ENCODE assay signal across 10 mouse cellular contexts in the genomic region with DNA sequence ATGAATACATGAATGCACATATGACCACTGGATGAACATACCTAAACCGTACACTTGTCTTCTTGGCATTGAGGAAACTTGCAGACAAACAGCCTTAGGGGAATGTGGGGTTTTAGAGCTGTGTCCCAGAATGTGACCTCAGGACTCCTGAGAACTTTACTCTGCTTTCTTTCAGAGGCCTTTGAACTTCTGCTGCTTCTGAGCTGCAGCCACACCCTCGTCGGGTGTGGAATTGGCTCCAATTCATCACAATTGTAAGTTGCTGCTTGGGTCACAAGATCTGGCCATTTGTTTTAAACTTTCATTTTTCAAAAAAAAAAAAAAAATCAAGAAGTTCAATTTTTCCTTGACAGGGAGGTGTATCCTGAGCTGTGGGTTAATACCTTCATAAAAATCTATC.
"Had no signal": no experiment of that assay in that cellular context is flagged by ENCODE, and none has a peak within 500 bp of the region (broad histone marks: within the 10 kb centered on the region; RNA-seq: fewer than 3 reads in every experiment).

No protein-coding gene starts in this region.

- DNase-seq: lung, adult 18-20 months; lung, embryonic 14.5 days; lung, postnatal 10 days; lung, postnatal 4 days; midbrain, embryonic 14.5 days; right cerebral cortex, postnatal 14 days; spleen, adult 18-20 months; thymus, adult 18-20 months; thymus, postnatal 14 days; thymus, postnatal 36 days had no signal
